Mouse (Mus musculus) stomach, embryonic 15.5 days (tissue): ENCODE results near the gene Krt8. TPM values are rescaled to one million over a fixed set of nuclear protein-coding genes. Genes with fewer than 3 reads are reported as not detected.

Experiments used
- ATAC-seq: fragments of 200-750 bp; cut with Nextera tagmentation; 2 replicates; pipeline ENCODE4 v1.8.0; 2017; ENCODE audit warnings: low read depth, moderate number of reproducible peaks, moderate TSS enrichment; ENCODE audit not compliant: insufficient read depth, low FRiP score
- H3K27ac ChIP-seq: fragments of 300-500 bp; sonication (generic); 2 replicates; pipeline ENCODE4 v1.5.1; 2015; ENCODE audit warnings: mild to moderate bottlenecking, inconsistent platforms
- H3K27me3 ChIP-seq: fragments of 300-500 bp; sonication (generic); replicated peaks from 2 replicates; pipeline ENCODE4 v1.6.1; 2015; ENCODE audit warnings: inconsistent platforms
- H3K36me3 ChIP-seq: fragments of 300-500 bp; sonication (generic); 2 replicates; pipeline ENCODE4 v1.6.1; 2015; ENCODE audit warnings: inconsistent platforms
- H3K4me1 ChIP-seq: fragments of 300-500 bp; sonication (generic); 2 replicates; pipeline ENCODE4 v1.6.1; 2015; ENCODE audit warnings: inconsistent platforms
- H3K4me2 ChIP-seq: fragments of 300-500 bp; sonication (generic); 2 replicates; pipeline ENCODE4 v1.6.1; 2015; ENCODE audit warnings: mild to moderate bottlenecking, inconsistent platforms
- H3K4me3 ChIP-seq: fragments of 300-500 bp; sonication (generic); replicated peaks from 2 replicates; pipeline ENCODE4 v1.5.1; 2015; ENCODE audit warnings: inconsistent platforms
- H3K9ac ChIP-seq: fragments of 300-500 bp; sonication (generic); 2 replicates; pipeline ENCODE4 v1.6.1; 2015; ENCODE audit warnings: inconsistent platforms
- H3K9me3 ChIP-seq: fragments of 300-500 bp; sonication (generic); 2 replicates; pipeline ENCODE4 v1.6.1; 2016; ENCODE audit warnings: inconsistent platforms
- WGBS: fragments of 180-500 bp; shearing (Covaris S2); methylation state at CpG from one replicate; pipeline ENCODE4 v1.1.7; 2015; 5-methylcytosine and 5-hydroxymethylcytosine counted together
- polyA plus RNA-seq: library from polyadenylated mRNA; unstranded; fragments of >200 nt; fragmentation: Nextera tagmentation; extraction: Ambion mirVana; gene quantifications from 2 replicates; pipeline ENCODE4 v1.2.1, GENCODE M21; 2015

Gene Krt8
- polyA plus RNA-seq, 1 experiment from 2014 or later: 916 TPM

DNA sequence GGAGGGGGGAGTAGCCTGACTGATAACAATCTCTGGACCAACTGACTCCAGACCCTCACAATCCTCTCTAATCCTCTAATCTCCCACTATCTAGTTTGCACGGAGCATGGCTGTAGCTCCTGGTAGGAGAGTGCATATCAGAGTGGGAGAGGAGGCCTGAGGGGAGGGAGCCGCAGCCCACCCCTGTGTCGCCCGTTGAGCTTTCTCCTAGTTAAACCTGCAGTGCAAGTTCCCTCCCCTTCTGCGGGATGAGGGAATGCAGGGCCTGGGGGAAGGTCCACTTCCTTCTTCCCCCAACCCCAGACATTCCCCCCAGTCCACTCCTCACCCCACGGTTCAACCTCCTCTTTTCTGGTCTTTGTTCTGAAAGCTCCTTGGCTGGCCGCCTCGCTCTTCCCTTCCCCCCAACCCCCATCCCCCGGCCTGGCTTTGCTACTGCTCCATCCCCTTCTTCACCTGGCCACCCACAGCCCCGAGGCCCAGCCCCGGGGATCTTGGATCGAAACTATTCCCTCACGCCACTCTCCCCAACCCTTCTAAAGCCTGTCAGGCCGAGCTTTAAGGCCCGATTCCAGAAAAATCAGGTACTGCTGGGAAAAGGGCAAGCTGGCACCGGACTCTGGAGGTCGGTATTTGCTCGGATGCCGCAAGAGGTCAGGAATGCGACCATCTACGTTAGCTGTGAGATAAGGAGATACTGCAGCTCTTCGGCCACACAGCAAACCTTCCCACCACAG is 21.0 kb upstream of the Krt8 start:
- WGBS: 11% methylated on average over 22 of the region's 22 CpGs
- ATAC-seq: peak; percentile 26; the same call in 1 of the 2 replicates

DNA sequence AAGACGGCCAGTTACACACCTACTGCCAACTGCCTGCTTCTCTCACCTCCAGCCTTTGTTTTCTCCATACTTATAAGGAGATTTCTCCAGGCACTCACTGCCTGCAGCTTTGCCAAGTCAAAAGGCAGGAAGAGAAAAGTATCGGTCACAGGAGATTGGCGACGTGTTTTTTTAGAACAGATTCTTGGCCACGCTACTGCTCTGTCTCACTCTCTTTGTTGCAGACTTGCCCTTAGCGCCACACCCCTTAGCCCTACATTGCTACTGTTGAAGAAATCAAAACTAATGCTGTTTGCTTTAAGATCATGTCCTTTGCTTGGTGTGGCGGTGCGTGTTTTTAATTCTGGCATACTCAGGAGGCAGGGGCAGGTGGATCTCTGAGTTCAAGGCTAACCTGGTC is 19.6 kb upstream of the Krt8 start:
- WGBS: 55% methylated on average over 8 of the region's 8 CpGs
- ATAC-seq: no peak
- Histone ChIP-seq H3K4me1 (peaks cover 37% of the 10 kb centered on the region), H3K9me3 (no peaks in the 10 kb centered on the region), H3K4me3 (no peak overlapping the region), H3K9ac (no peak overlapping the region), H3K27ac (peak overlapping the region; percentile 82), H3K4me2 (no peak overlapping the region), H3K36me3 (no peaks in the 10 kb centered on the region), H3K27me3 (no peaks in the 10 kb centered on the region)

More for the DNA sequence above, 21.0 kb upstream of the Krt8 start:
- no peaks in the 10 kb centered on the region for H3K27me3 ChIP-seq
- peak overlapping the region; percentile 45 for H3K4me2 ChIP-seq
- H3K27ac ChIP-seq: peak overlapping the region; percentile 82
- H3K4me1 ChIP-seq: peaks cover 37% of the 10 kb centered on the region
- no peak overlapping the region; the same call in 1 of the 2 replicates for H3K9ac ChIP-seq
- no peaks in the 10 kb centered on the region for H3K9me3 ChIP-seq
- peak overlapping the region; percentile 12; the same call in 1 of the 2 replicates for H3K4me3 ChIP-seq
- H3K36me3 ChIP-seq: no peaks in the 10 kb centered on the region

DNA sequence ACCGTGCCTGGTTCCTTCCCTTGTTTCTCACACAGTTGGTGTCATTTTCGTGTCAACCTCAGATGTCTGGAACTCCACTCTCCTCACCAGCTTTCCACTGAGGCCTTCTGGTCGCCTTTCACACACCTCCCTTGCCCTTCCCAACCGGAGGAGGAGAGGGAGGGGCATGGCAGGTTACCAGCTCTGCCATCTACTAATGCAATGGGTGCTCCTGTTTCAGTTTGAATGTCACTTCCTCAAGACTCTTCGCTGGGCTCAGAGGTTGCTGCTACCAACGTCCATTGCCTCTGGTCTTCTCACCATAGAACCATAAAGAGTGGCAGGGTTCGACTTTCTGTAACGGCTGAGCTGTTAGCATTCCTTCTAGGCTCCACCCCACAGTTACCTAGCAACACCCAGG is 18.2 kb upstream of the Krt8 start:
- no peaks in the 10 kb centered on the region for H3K9me3 ChIP-seq
- H3K27ac ChIP-seq: 0 out of 2 replicates have a peak overlapping the region, but pooled peaks have one; percentile 16
- H3K4me2 ChIP-seq: no peak overlapping the region
- ATAC-seq: no peak
- no peak overlapping the region for H3K9ac ChIP-seq
- H3K4me1 ChIP-seq: peaks cover 39% of the 10 kb centered on the region
- H3K36me3 ChIP-seq: no peaks in the 10 kb centered on the region
- WGBS: 32% methylated on average over 8 of the region's 8 CpGs
- H3K27me3 ChIP-seq: no peaks in the 10 kb centered on the region
- no peak overlapping the region for H3K4me3 ChIP-seq

DNA sequence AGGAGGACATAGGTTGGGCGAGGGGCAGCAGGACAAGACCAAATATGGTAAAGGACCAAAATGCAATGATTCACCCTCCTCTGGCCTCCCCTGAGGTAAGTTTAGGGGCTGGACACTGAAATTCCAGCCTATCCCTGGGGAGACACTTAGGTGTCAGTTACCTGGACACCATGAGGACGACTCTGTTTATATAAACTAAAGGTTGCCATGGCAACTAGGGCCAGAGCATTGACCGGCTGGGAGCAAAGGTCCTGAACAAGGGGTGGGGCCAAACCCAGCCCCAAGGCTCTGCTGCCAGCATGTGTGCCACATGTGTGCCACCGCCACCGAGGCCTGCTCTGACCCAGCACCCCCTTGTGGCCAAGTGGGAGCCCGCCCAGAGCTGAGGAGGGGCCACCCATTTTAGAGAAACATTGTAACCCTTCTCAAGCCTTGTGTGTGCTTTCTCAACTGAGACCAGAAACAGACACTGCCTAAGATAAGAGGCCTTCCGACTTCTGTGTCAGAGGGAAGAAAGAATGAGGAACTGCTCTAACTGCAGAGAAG is 13.7 kb upstream of the Krt8 start:
- H3K9ac ChIP-seq: no peak overlapping the region
- H3K27me3 ChIP-seq: no peaks in the 10 kb centered on the region
- H3K4me2 ChIP-seq: 0 out of 2 replicates have a peak overlapping the region, but pooled peaks have one; percentile 1
- WGBS: 20% methylated on average over 7 of the region's 7 CpGs
- H3K4me3 ChIP-seq: no peak overlapping the region
- no peaks in the 10 kb centered on the region for H3K36me3 ChIP-seq
- H3K9me3 ChIP-seq: no peaks in the 10 kb centered on the region
- peak; percentile 17; the same call in 1 of the 2 replicates for ATAC-seq
- H3K4me1 ChIP-seq: peaks cover 22% of the 10 kb centered on the region
- peak overlapping the region; percentile 96 for H3K27ac ChIP-seq

DNA sequence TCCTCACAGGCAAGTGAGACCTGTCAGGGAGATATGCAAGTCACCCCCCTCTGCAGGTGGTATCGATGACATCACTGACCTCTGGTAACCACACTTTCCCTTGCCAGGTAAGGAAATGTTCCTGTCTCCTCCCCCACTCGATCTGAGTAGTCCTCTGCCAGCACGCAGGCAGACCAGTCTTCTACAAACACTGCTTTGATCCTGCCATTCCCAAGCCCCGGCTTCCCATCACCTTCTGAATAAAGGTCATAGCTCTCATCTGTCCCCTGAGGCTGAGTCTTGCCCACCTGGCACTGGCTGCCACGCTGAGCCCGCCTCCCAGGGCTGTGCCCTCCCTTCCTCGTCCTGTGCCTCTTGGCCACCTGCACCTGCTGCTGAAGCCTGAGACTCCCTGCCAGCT is 12.5 kb upstream of the Krt8 start:
- Histone ChIP-seq H3K4me2 (peak overlapping the region; percentile 30; the same call in 1 of the 2 replicates), H3K9ac (no peak overlapping the region), H3K4me1 (peaks cover 19% of the 10 kb centered on the region), H3K36me3 (no peaks in the 10 kb centered on the region), H3K9me3 (no peaks in the 10 kb centered on the region), H3K27me3 (no peaks in the 10 kb centered on the region), H3K4me3 (no peak overlapping the region), H3K27ac (peak overlapping the region; percentile 96)
- whole genome bisulfite sequencing: 16% methylated on average over 7 of the region's 7 CpGs
- ATAC-seq: peak; percentile 54

DNA sequence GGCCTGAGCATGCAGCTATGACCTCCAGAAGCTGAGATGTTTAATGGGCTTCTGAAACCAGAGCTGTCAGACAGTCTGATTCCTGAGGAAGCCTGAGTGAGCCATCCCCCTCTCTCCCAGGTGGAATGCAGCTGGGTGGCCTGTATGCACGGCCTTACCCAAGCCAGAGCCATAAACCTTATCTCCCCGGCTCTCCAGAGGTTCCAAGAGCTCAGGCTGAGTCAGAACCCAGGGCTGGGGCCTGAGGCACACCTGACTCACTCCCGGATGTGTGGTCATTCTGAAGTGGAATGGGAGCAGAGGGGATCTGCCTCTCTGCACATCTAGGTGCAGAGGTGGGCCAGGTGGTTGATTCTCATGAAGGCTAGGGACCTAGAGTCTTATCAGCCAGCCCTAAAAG is 11.8 kb upstream of the Krt8 start:
- WGBS: 15% methylated on average over 3 of the region's 3 CpGs
- H3K9ac ChIP-seq: no peak overlapping the region
- H3K4me2 ChIP-seq: 0 out of 2 replicates have a peak overlapping the region, but pooled peaks have one; percentile 30

DNA sequence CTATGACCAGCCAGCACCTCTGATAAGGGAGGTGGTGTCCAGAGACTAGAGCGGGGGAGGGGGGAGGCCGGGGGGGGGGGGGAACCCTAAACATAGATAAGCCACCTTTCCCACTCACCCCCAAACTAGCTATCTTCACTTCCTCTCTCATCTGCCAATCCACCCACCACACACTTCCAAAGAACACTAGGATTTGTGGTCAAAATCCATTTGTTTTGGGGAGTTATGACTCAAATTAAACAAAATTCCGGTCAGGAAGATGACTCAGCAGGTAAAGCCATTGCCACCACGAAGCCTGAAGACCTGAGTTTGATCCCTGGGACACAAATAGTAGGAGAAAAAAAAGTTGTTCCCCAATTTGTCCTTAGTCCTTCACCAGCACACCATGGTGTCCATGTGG is 10.6 kb upstream of the Krt8 start:
- 26% methylated on average over 2 of the region's 4 CpGs for WGBS
- no peaks in the 10 kb centered on the region for H3K27me3 ChIP-seq

More for the DNA sequence above, 11.8 kb upstream of the Krt8 start:
- Histone ChIP-seq H3K36me3 (no peaks in the 10 kb centered on the region), H3K27me3 (no peaks in the 10 kb centered on the region), H3K4me3 (no peak overlapping the region), H3K4me1 (peaks cover 19% of the 10 kb centered on the region), H3K27ac (peak overlapping the region; percentile 96), H3K9me3 (no peaks in the 10 kb centered on the region)
- peak; percentile 73 for ATAC-seq

DNA sequence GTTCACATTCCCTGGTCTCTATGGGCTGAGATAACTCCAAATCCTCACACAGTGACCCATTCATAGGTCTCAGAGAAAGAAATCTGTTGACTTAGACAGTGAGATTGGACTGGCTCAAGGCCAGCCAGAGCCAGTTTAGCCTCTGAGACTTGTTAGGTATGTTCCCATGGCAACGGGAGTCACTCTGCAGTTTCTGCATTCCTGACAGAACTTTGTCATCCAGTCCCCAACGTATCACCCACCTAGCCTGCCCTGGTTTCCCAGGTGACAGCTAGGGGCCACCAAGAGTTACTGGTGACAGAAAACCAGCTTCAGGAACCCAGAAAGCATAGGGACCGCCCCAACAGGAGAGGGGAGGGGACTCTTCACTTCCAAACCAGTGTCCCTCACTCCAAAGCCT is 9.4 kb upstream of the Krt8 start:
- H3K9ac ChIP-seq: no peak overlapping the region

More for the DNA sequence above, 10.6 kb upstream of the Krt8 start:
- Histone ChIP-seq H3K9me3 (no peaks in the 10 kb centered on the region), H3K9ac (no peak overlapping the region), H3K36me3 (no peaks in the 10 kb centered on the region), H3K4me3 (no peak overlapping the region), H3K4me2 (no peak overlapping the region), H3K27ac (no peak overlapping the region), H3K4me1 (peaks cover 26% of the 10 kb centered on the region)
- ATAC-seq: no peak

DNA sequence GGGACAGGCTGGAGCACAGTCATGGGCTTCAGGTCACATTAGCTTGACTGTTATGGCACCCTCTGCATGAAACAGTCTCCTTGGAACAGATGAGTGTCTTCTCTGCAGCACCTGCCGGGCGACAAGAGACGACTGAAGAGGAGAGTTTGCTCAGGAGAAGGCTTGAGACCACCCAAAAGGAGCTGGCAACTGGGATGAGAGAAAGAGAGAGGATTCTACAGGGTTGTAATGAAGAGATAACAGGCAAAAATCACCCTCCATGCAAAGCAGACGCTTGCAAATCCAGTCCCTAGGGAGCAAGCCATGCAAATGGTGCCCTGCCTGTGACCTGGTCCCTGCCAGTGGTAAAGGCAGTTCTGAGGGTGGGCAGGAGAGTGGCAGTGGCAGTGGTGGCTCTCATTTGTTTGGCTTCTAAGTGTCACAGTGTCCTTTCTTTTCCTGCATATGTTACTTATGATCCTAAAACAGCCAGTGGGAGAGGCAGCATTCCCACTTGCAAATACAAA is 8.0 kb upstream of the Krt8 start:
- Histone ChIP-seq H3K9me3 (no peaks in the 10 kb centered on the region), H3K4me2 (no peak overlapping the region), H3K4me3 (no peak overlapping the region), H3K27me3 (no peaks in the 10 kb centered on the region), H3K4me1 (peaks cover 35% of the 10 kb centered on the region), H3K36me3 (no peaks in the 10 kb centered on the region), H3K27ac (0 out of 2 replicates have a peak overlapping the region, but pooled peaks have one; percentile 59), H3K9ac (no peak overlapping the region)
- ATAC-seq: no peak
- WGBS: 66% methylated on average over 4 of the region's 4 CpGs

More for the DNA sequence above, 9.4 kb upstream of the Krt8 start:
- Histone ChIP-seq H3K9me3 (no peaks in the 10 kb centered on the region), H3K36me3 (no peaks in the 10 kb centered on the region), H3K4me3 (no peak overlapping the region), H3K4me2 (no peak overlapping the region), H3K4me1 (peaks cover 30% of the 10 kb centered on the region), H3K27ac (peak overlapping the region; percentile 59), H3K27me3 (no peaks in the 10 kb centered on the region)
- WGBS: 43% methylated on average over 3 of the region's 3 CpGs
- ATAC-seq: peak; percentile 6; the same call in 1 of the 2 replicates

DNA sequence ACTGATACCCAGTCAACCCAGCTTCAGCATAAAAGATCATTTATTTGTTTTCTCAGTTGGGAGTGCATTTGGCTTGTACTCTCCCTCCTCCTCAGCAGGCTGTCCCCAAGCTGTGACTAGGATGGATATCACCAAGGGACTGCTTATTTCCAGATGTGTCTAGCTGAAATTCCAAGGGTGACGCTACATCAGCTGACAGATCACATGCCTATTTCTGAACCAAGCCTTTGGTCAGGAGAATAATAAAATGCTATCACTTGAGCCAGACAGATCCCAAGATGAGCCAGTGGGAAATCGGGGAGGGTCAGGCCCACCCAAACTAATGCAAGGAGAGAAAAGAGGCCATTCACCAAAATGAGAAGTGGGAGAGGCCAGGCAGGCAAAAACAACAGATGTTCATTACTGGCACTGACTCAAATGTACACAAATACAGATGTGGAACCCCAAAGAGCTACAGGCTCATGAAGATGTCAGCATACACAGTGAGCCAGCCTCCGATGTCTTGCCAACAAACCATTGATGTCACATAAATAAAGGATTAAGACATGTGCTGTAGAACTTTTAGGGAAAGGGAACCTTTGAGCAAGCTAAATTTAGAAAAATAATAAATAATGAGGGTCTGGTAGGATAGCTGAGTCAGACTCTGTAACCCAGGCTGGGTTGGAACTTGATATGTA is 6.4 kb upstream of the Krt8 start:
- no peaks in the 10 kb centered on the region for H3K27me3 ChIP-seq
- no peak overlapping the region for H3K9ac ChIP-seq
- WGBS: 42% methylated on average over 3 of the region's 3 CpGs
- no peak for ATAC-seq
- H3K9me3 ChIP-seq: no peaks in the 10 kb centered on the region
- H3K4me2 ChIP-seq: no peak overlapping the region
- H3K36me3 ChIP-seq: no peaks in the 10 kb centered on the region
- no peak overlapping the region for H3K4me3 ChIP-seq
- H3K4me1 ChIP-seq: peaks cover 41% of the 10 kb centered on the region
- H3K27ac ChIP-seq: 0 out of 2 replicates have a peak overlapping the region, but pooled peaks have one; percentile 40

DNA sequence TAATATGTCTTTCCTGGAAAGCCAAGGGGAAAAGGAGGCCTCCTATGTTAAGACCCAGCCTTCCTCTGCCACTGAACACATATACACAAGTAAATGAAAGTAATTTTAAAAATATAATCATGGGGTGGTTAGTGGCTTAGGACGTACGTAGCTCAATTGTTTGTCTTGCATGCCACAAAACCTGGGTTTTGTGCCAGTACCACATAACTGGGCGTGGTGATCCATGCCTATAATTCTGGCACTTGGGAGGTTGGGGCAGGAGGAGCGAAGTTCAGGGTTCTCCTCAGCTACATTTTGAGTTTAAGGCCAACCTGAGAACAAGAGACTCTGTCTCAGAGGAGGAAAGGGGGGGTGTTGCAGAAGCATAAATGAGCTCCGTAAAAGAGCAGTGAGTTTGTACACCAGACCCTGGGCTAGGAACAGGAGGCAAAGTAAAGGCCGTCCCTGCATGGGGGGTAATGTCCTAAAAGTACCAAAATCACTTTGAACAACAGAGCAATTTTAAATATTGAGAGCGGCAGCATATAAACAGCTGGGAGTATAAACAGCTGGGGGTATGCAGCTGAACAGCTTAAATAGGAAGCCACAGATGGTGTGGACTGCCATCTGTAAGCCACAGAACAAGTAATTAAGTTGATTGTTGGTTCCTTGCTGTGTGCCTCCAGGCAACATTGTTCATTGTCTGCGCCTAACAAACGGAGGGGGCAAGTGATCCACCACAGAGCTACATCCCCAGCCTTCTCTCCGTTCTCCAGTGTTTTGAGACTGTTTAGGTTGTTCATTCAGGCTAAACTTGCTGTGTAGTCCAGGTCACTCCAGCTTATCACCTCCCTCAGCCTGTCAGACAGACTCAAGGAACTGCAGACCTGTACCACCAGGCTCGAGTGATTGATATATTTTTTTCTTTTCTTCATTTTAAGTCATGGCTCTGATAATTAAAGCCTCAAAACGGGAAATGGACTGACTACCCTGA is 3.1 kb upstream of the Krt8 start:
- 41% methylated on average over 12 of the region's 12 CpGs for WGBS
- Histone ChIP-seq H3K4me2 (peak overlapping the region; percentile 34; the same call in 1 of the 2 replicates), H3K27me3 (0 out of 2 replicates have a peak, but pooled peaks cover 7% of the 10 kb centered on the region), H3K4me1 (peaks cover 47% of the 10 kb centered on the region), H3K9ac (no peak overlapping the region), H3K4me3 (no peak overlapping the region), H3K9me3 (no peaks in the 10 kb centered on the region), H3K36me3 (no peaks in the 10 kb centered on the region), H3K27ac (peak overlapping the region; percentile 87)
- no peak for ATAC-seq
